Mouse (Mus musculus) liver, postnatal 0 days (tissue): Measurements from ENCODE around the gene Soga1. TPM values are rescaled to one million over a fixed set of nuclear protein-coding genes. Genes with fewer than 3 reads are reported as not detected.
A peak's percentile ranks its signal among the peaks of the same experiment; 100 is the strongest.

Experiments used
- ATAC-seq: fragments of 200-750 bp; cut with Nextera tagmentation; 2 replicates; pipeline ENCODE4 v1.8.0; 2017; ENCODE audit warnings: mild to moderate bottlenecking, moderate library complexity
- DNase-seq: peaks from one replicate; pipeline ENCODE4 v3.0.0-alpha.2; 2016
- H3K27ac ChIP-seq: fragments of 300-500 bp; sonication (generic); 2 replicates; pipeline ENCODE4 v1.5.1; 2014; ENCODE audit warnings: antibody characterized with exemption, moderate library complexity, mild to moderate bottlenecking, low read depth
- H3K27me3 ChIP-seq: fragments of 300-500 bp; sonication (generic); 2 replicates; pipeline ENCODE4 v1.6.1; 2014; ENCODE audit warnings: low read length, control low read depth, mixed read lengths; ENCODE audit not compliant: insufficient read depth
- H3K36me3 ChIP-seq: fragments of 300-500 bp; sonication (generic); replicated peaks from 2 replicates; pipeline ENCODE4 v1.6.1; 2014; ENCODE audit warnings: mild to moderate bottlenecking, control low read depth, low read length, moderate library complexity, mixed read lengths; ENCODE audit not compliant: insufficient read depth
- H3K4me1 ChIP-seq: fragments of 300-500 bp; sonication (generic); 2 replicates; pipeline ENCODE4 v1.6.1; 2014; ENCODE audit warnings: antibody characterized with exemption, mild to moderate bottlenecking, control low read depth; ENCODE audit not compliant: insufficient read depth
- H3K4me2 ChIP-seq: fragments of 300-500 bp; sonication (generic); 2 replicates; pipeline ENCODE4 v1.6.1; 2014; ENCODE audit warnings: low read depth, mild to moderate bottlenecking, low read length, moderate library complexity, mixed read lengths
- H3K4me3 ChIP-seq: fragments of 300-500 bp; sonication (generic); 2 replicates; pipeline ENCODE4 v1.5.1; 2014; ENCODE audit warnings: low read depth, low read length
- H3K9ac ChIP-seq: fragments of 300-500 bp; sonication (generic); replicated peaks from 2 replicates; pipeline ENCODE4 v1.6.1; 2014; ENCODE audit warnings: mild to moderate bottlenecking, moderate library complexity
- H3K9me3 ChIP-seq: fragments of 300-500 bp; sonication (generic); 2 replicates; pipeline ENCODE4 v1.6.1; 2016; ENCODE audit warnings: mild to moderate bottlenecking, control low read depth, low read length, mixed read lengths
- CTCF ChIP-seq: sonication (generic); IDR thresholded peaks from 2 replicates; pipeline ENCODE4 v1.5.1; 2016; ENCODE audit warnings: antibody characterized with exemption, low read depth
- EP300 ChIP-seq: IDR thresholded peaks from 2 replicates; pipeline ENCODE4 v1.6.1; 2016; ENCODE audit warnings: antibody characterized with exemption, low read depth, mild to moderate bottlenecking
- WGBS: fragments of 180-500 bp; shearing (Covaris S2); extraction: QIAGEN DNeasy Blood & Tissue Kit; methylation state at CpG from one replicate; pipeline ENCODE4 v1.1.7; 2014; ENCODE audit not compliant: insufficient replicate concordance; 5-methylcytosine and 5-hydroxymethylcytosine counted together
- polyA plus RNA-seq: library from polyadenylated mRNA; unstranded; fragments of >200 nt; fragmentation: Nextera tagmentation; extraction: Ambion mirVana; gene quantifications from 2 replicates; pipeline ENCODE4 v1.2.1, GENCODE M21; 2015

Soga1 gene
- polyA plus RNA-seq, 1 experiment from 2014 or later, result 1.0 TPM

- Histone ChIP-seq H3K4me1 (no peaks in the 10 kb centered on the region), H3K4me3 (no peak overlapping the region), H3K9me3 (no peaks in the 10 kb centered on the region), H3K27me3 (no peaks in the 10 kb centered on the region), H3K9ac (no peak overlapping the region), H3K36me3 (peaks cover 52% of the 10 kb centered on the region), H3K4me2 (no peak overlapping the region), H3K27ac (no peak overlapping the region)
- DNase-seq (no peak), ATAC-seq (no peak)
- 63% methylated on average over 4 of the region's 4 CpGs for WGBS
- TF ChIP-seq EP300, result no peak
- TF ChIP-seq CTCF, result no peak
Observed at GRCm38 (mm10) chr2:157118556-157118955, 39.5 kb upstream of the Soga1 start.

- Histone ChIP-seq H3K9me3 (no peaks in the 10 kb centered on the region), H3K4me2 (no peak overlapping the region), H3K9ac (no peak overlapping the region), H3K36me3 (peaks cover 52% of the 10 kb centered on the region), H3K4me1 (no peaks in the 10 kb centered on the region), H3K27me3 (no peaks in the 10 kb centered on the region), H3K4me3 (no peak overlapping the region), H3K27ac (no peak overlapping the region)
- DNase-seq (no peak), ATAC-seq (no peak)
- WGBS, result 19% methylated on average over 3 of the region's 3 CpGs
- peak; percentile 78 for TF ChIP-seq CTCF
- TF ChIP-seq EP300, result no peak
Observed at GRCm38 (mm10) chr2:157116964-157117363, 37.9 kb upstream of the Soga1 start.

- no peak for TF ChIP-seq CTCF
- no peak for TF ChIP-seq EP300
- Histone ChIP-seq H3K27ac (no peak overlapping the region), H3K27me3 (no peaks in the 10 kb centered on the region), H3K9me3 (no peaks in the 10 kb centered on the region), H3K4me1 (no peaks in the 10 kb centered on the region), H3K9ac (no peak overlapping the region), H3K36me3 (peaks cover 48% of the 10 kb centered on the region), H3K4me2 (no peak overlapping the region), H3K4me3 (no peak overlapping the region)
- 52% methylated on average over 4 of the region's 4 CpGs for WGBS
- DNase-seq, result no peak
- no peak for ATAC-seq
Observed at GRCm38 (mm10) chr2:157108236-157108635, 29.2 kb upstream of the Soga1 start.

GRCm38 (mm10) chr2:157104454-157104853 is 25.4 kb upstream of the Soga1 start:
- 84% methylated on average over 8 of the region's 8 CpGs for WGBS
- ATAC-seq (no peak), DNase-seq (no peak)
- Histone ChIP-seq H3K4me3 (no peak overlapping the region), H3K4me2 (no peak overlapping the region), H3K4me1 (no peaks in the 10 kb centered on the region), H3K27me3 (no peaks in the 10 kb centered on the region), H3K9ac (no peak overlapping the region), H3K27ac (no peak overlapping the region), H3K36me3 (peaks cover 60% of the 10 kb centered on the region), H3K9me3 (no peaks in the 10 kb centered on the region)
- TF ChIP-seq CTCF, result no peak
- no peak for TF ChIP-seq EP300

- peaks cover 52% of the 10 kb centered on the region for H3K36me3 ChIP-seq
- no peak overlapping the region for H3K9ac ChIP-seq
- H3K27me3 ChIP-seq, result no peaks in the 10 kb centered on the region
- DNase-seq (no peak), ATAC-seq (no peak)
- no peaks in the 10 kb centered on the region for H3K9me3 ChIP-seq
- H3K4me1 ChIP-seq, result no peaks in the 10 kb centered on the region
- 82% methylated on average over 2 of the region's 2 CpGs for WGBS
- no peak overlapping the region for H3K4me2 ChIP-seq
- TF ChIP-seq EP300, result no peak
- TF ChIP-seq CTCF, result no peak
- H3K27ac ChIP-seq, result no peak overlapping the region
- H3K4me3 ChIP-seq, result no peak overlapping the region
Observed at GRCm38 (mm10) chr2:157102256-157102655, 23.2 kb upstream of the Soga1 start.

GRCm38 (mm10) chr2:157101650-157102049 is 22.6 kb upstream of the Soga1 start:
- Histone ChIP-seq H3K27ac (no peak overlapping the region), H3K4me3 (no peak overlapping the region), H3K9ac (no peak overlapping the region), H3K4me1 (no peaks in the 10 kb centered on the region), H3K36me3 (peaks cover 50% of the 10 kb centered on the region), H3K27me3 (no peaks in the 10 kb centered on the region), H3K9me3 (no peaks in the 10 kb centered on the region), H3K4me2 (no peak overlapping the region)
- WGBS, result 95% methylated on average over 9 of the region's 9 CpGs
- DNase-seq, result no peak
- no peak for ATAC-seq
- TF ChIP-seq EP300 (no peak), CTCF (no peak)

GRCm38 (mm10) chr2:157100319-157100605 is 21.2 kb upstream of the Soga1 start:
- peaks cover 42% of the 10 kb centered on the region for H3K36me3 ChIP-seq
- H3K4me3 ChIP-seq, result no peak overlapping the region
- DNase-seq (no peak), ATAC-seq (no peak)
- H3K27me3 ChIP-seq, result no peaks in the 10 kb centered on the region
- WGBS, result 91% methylated on average over 12 of the region's 12 CpGs
- H3K9me3 ChIP-seq, result no peaks in the 10 kb centered on the region
- no peaks in the 10 kb centered on the region for H3K4me1 ChIP-seq
- TF ChIP-seq CTCF (no peak), EP300 (no peak)
- no peak overlapping the region for H3K9ac ChIP-seq
- H3K4me2 ChIP-seq, result no peak overlapping the region
- H3K27ac ChIP-seq, result no peak overlapping the region
